ENCODE assay signal across 10 mouse cellular contexts in the genomic region with DNA sequence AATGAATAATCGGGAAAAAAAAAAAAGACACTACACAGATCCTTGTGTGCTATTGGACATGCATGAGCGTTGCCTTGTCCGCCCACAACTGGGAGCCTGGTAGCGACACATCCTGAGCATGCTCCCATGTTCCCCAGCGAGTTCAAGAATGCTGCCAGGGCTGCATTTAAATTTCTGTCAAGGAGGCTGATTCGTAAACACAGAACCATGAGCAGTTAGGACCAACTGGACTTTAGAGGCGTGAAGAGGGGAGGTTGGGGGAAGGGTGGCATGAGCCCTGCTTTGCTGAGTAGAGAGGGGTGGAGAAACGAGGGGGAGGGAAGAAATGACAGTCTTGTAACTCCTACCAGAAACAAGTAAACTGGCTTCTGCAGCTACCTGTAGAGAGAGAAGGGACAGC.
DNase-seq lines count a peak whose midpoint lies in the region; ATAC-seq and TF ChIP-seq lines count a peak whose summit lies in the region.
"Had no signal": no experiment of that assay in that cellular context is flagged by ENCODE, and none has a peak within 500 bp of the region (broad histone marks: within the 10 kb centered on the region; RNA-seq: fewer than 3 reads in every experiment).

No protein-coding gene starts in this region.

- no peak for ATAC-seq in forebrain, embryonic 16.5 days
- peak; percentile 38; the same call in 1 of the 2 replicates for ATAC-seq in midbrain, postnatal 0 days (ENCODE audit: low FRiP score)
- no peak for ATAC-seq in liver, postnatal 0 days

- H3K27me3 ChIP-seq in kidney, adult 2 months (replicated peaks; ENCODE audit: control insufficient read depth, insufficient read depth, low read length) = peaks cover 3% of the 10 kb centered on the region; the same call in 1 of the 2 replicates
- peaks cover 12% of the 10 kb centered on the region for H3K27me3 ChIP-seq in forebrain, embryonic 16.5 days (replicated peaks; ENCODE audit: control insufficient read depth, insufficient read depth, low read length)
- H3K27me3 ChIP-seq in midbrain, postnatal 0 days (ENCODE audit: insufficient read depth, low read length) = 0 out of 2 replicates have a peak, but pooled peaks cover 4% of the 10 kb centered on the region
- H3K27me3 ChIP-seq in liver, postnatal 0 days (ENCODE audit: insufficient read depth, low read length) = peaks cover 20% of the 10 kb centered on the region; the same call in 1 of the 2 replicates

- TF ChIP-seq EP300 in liver, postnatal 0 days (IDR thresholded peaks at IDR 0.05; ENCODE audit: low read depth) = no peak

- no peaks in the 10 kb centered on the region for H3K36me3 ChIP-seq in kidney, adult 2 months (ENCODE audit: control insufficient read depth, insufficient read depth, low read length)
- no peaks in the 10 kb centered on the region for H3K36me3 ChIP-seq in forebrain, embryonic 16.5 days (ENCODE audit: control insufficient read depth, insufficient read depth)
- no peaks in the 10 kb centered on the region for H3K36me3 ChIP-seq in midbrain, postnatal 0 days (ENCODE audit: insufficient read depth, low read length)
- no peaks in the 10 kb centered on the region for H3K36me3 ChIP-seq in liver, postnatal 0 days (replicated peaks; ENCODE audit: insufficient read depth, low read length)

- H3K4me2 ChIP-seq in forebrain, embryonic 16.5 days (ENCODE audit: low read length) = peak overlapping the region; percentile 38; the same call in 1 of the 2 replicates
- H3K4me2 ChIP-seq in midbrain, postnatal 0 days (ENCODE audit: low read depth, low read length, poor library complexity, severe bottlenecking) = peak overlapping the region; percentile 29; the same call in 1 of the 2 replicates
- H3K4me2 ChIP-seq in liver, postnatal 0 days (ENCODE audit: low read depth, low read length) = no peak overlapping the region

- no peaks in the 10 kb centered on the region for H3K9me3 ChIP-seq in forebrain, embryonic 16.5 days (ENCODE audit: control insufficient read depth, low read length)
- H3K9me3 ChIP-seq in midbrain, postnatal 0 days (ENCODE audit: low read length) = no peaks in the 10 kb centered on the region
- no peaks in the 10 kb centered on the region for H3K9me3 ChIP-seq in liver, postnatal 0 days (ENCODE audit: low read length)

- no peak overlapping the region for H3K27ac ChIP-seq in kidney, adult 2 months (ENCODE audit: insufficient read depth, low read depth, low read length)
- H3K27ac ChIP-seq in forebrain, embryonic 16.5 days (ENCODE audit: low read length) = no peak overlapping the region
- H3K27ac ChIP-seq in midbrain, postnatal 0 days (ENCODE audit: low read depth, low read length) = no peak overlapping the region
- H3K27ac ChIP-seq in liver, postnatal 0 days (ENCODE audit: low read depth) = no peak overlapping the region

- TF ChIP-seq CTCF in kidney, adult 2 months (conservative IDR thresholded peaks at IDR 0.05; ENCODE audit: insufficient read depth, insufficient read length, low read depth, low read length) = no peak
- no peak for TF ChIP-seq CTCF in midbrain, postnatal 0 days (IDR thresholded peaks at IDR 0.05)
- no peak for TF ChIP-seq CTCF in liver, postnatal 0 days (IDR thresholded peaks at IDR 0.05; ENCODE audit: low read depth)

- H3K4me3 ChIP-seq in kidney, adult 2 months (ENCODE audit: insufficient read depth, low read depth, low read length) = no peak overlapping the region
- no peak overlapping the region for H3K4me3 ChIP-seq in forebrain, embryonic 16.5 days (replicated peaks; ENCODE audit: low read length)
- no peak overlapping the region for H3K4me3 ChIP-seq in midbrain, postnatal 0 days (ENCODE audit: low read depth, low read length)
- no peak overlapping the region for H3K4me3 ChIP-seq in liver, postnatal 0 days (ENCODE audit: low read depth, low read length)

- H3K9ac ChIP-seq in forebrain, embryonic 16.5 days (replicated peaks; ENCODE audit: low read depth, low read length) = no peak overlapping the region
- H3K9ac ChIP-seq in midbrain, postnatal 0 days (replicated peaks; ENCODE audit: low read length, poor library complexity, severe bottlenecking) = no peak overlapping the region
- H3K9ac ChIP-seq in liver, postnatal 0 days (replicated peaks) = no peak overlapping the region

- no peaks in the 10 kb centered on the region for H3K4me1 ChIP-seq in kidney, adult 2 months (ENCODE audit: control insufficient read depth, insufficient read depth, low read length)
- H3K4me1 ChIP-seq in forebrain, embryonic 16.5 days (replicated peaks; ENCODE audit: control insufficient read depth, insufficient read depth, low read length) = peaks cover 21% of the 10 kb centered on the region
- no peaks in the 10 kb centered on the region for H3K4me1 ChIP-seq in midbrain, postnatal 0 days (ENCODE audit: insufficient read depth, low read length)
- no peaks in the 10 kb centered on the region for H3K4me1 ChIP-seq in liver, postnatal 0 days (ENCODE audit: insufficient read depth)

- 15% methylated on average over 8 of the region's 8 CpGs for WGBS in kidney, adult 2 months
- 36% methylated on average over 8 of the region's 8 CpGs for WGBS in forebrain, embryonic 16.5 days
- WGBS in midbrain, postnatal 0 days = 24% methylated on average over 8 of the region's 8 CpGs
- 34% methylated on average over 8 of the region's 8 CpGs for WGBS in liver, postnatal 0 days (ENCODE audit: insufficient replicate concordance)

- DNase-seq in kidney, adult 2 months = peak; percentile 23
- no peak for DNase-seq in kidney, adult 11 months
- DNase-seq in kidney, postnatal 25 days = peak; percentile 4 to 42
- no peak for DNase-seq in midbrain, postnatal 0 days (ENCODE audit: low spot score)
- DNase-seq in frontal cortex, postnatal 36 days (ENCODE audit: low spot score in 2 of 2) = no peak
- DNase-seq in right cerebral cortex, postnatal 14 days = no peak
- no peak for DNase-seq in liver, postnatal 0 days
- DNase-seq: adrenal gland, adult 8-10 months; cerebellum, postnatal 10 days had no signal

- TF ChIP-seq POLR2A in kidney, adult 2 months (IDR thresholded peaks at IDR 0.05; ENCODE audit: low read depth, low read length) = no peak

Comparison
In these comparisons a context has a peak if more than half of its experiments do, and no peak if none do; other contexts are left out.
1. DNase-seq: peak in kidney, adult 2 months (single experiment) and kidney, postnatal 25 days (2 of 2); none in kidney, adult 11 months (single experiment), midbrain, postnatal 0 days (single experiment), frontal cortex, postnatal 36 days (0 of 2), right cerebral cortex, postnatal 14 days (single experiment) and liver, postnatal 0 days (single experiment).